Mouse (Mus musculus) brain, adult 2 months (tissue): ENCODE results near the gene Stkld1.
"Not testable (repeated sequence)": the region's sequence is repeated elsewhere in the genome, so short reads cannot be mapped to it uniquely, and the experiment has no call there.

Experiments
- DNase-seq: peaks from one replicate; pipeline ENCODE4 v3.0.0; 2011; ENCODE audit warnings: low read depth, low spot score

Stkld1 gene

DNA sequence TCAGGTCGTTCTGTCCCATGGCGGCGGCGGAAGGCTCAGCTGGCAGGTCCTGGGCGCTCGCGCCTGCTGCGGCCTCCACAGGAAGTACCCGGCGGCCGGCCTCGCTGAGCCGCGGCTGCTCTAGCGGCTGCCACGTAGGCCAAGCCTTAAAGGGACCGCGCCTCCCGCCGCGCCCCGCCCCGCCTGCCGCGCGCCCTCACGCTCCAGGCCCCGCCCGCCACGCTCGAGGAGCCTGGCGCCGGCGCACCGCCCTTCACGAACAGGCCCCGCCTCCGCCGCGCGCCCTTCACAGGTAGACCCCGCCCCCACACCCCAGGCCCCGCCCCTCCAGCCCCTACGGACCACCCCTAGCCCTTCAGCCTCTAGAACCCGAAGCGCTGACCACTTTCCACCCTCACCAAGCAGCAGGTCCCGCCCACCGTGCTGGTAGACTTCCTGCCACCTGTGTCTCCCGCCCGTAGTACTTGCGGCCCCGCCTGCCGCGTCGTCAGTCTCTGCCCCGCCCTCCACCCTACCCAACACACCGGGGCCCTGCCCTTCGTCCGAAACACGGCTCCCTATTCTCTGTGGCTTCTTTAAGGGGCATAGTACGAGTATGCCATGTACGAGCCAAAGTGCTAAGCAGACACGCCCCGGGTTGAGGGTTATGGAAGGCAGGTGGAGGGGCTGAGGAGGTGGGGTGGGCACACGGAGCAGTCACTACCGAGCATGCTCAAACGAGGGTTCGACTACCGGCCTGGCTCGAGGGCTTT is at the start of gene Stkld1, which contains the start of gene Surf4:
TSS of gene Stkld1 (plus strand) at position 744 of the 752 bp plus-strand sequence.
TSS of gene Surf4 (minus strand) at position 625 of the 752 bp plus-strand sequence.
- DNase-seq, result peak; percentile 96

- DNase-seq, result not testable (repeated sequence)
These were observed 48.3 kb upstream of the Stkld1 start for GRCm38 (mm10) chr2:26885541-26885940.

DNA sequence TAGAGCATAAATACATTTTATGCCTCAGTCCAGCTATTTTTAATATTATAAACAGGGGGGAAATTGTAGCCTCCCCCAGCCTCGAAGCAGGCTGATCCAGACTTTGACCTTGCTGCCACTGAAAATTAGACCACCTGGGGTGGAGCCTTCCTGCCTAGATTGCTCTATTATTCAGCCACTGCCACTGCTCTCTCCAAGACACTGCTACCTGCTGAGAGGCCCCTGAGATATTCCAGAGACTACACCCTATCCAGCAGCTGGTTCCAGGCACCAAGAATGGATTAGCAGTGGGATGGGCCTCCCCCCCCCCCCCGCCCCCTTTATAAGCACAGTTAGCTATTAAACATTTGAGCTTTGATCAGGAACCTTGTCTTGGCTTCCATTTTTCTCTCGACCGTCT is 47.7 kb upstream of the Stkld1 start:
- not testable (repeated sequence) for DNase-seq

DNA sequence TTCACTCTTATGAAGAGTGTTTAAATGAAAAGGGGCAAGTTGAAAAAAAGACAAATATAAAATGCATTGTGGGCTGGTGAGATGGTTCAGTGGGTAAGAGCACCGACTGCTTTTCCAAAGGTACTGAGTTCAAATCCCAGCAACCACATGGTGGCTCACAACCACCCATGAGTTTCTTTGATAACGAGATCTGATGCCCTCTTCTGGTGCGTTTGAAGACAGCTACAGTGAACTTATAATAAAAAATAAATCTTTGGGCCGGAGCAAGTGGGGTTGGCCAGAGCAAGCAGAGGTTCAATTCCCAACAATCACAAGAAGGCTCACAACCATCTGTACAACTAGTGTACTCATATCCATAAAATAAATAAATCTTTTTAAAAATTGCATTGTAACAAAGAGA is 37.9 kb upstream of the Stkld1 start:
- no peak for DNase-seq

DNA sequence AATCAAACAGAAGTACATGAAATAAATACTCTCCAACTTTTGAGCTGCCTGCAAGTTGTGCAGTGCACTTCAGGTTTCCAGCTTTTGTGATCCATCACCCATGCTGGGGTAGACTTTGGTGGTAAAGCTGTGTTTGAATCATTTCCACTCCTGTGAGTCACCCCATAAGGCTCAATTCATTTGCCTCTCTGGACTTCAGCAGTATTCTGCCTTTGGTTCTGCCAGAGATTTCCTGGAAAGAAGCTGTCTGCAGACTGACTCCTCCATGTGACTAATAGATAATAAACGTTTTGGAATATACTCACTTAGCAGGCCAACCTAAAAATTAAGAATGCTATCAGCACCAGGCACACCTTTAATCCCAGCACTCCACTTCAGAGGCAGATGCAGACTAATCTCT is 33.1 kb upstream of the Stkld1 start:
- no peak for DNase-seq

DNA sequence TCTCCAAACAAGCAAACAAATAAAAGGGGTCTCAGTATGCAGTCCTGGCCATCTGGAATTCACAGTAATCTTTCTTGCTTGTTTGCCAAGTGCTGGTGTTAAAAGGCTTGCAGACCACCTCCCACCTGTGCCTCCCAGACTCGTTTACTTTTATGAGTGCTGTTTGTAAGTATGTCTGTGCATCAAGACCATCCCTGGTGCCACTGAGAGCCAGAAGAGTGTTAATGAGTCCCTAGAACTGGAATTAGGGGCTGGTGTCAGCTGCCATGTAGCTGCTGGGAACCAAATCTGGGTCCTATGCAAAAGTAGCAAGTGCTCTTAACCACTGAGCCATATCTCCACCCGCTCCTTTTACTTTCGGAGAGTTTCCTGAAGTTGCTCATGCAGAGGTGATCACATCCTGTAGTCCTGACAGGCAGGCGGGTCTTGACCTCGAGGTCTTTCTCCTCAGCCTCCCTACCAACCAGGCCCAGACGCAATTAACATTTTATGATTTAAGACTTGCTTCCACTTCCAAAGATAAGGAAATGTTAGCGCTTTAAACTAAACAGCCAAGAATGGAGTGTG is 31.9 kb upstream of the Stkld1 start:
- no peak for DNase-seq

DNA sequence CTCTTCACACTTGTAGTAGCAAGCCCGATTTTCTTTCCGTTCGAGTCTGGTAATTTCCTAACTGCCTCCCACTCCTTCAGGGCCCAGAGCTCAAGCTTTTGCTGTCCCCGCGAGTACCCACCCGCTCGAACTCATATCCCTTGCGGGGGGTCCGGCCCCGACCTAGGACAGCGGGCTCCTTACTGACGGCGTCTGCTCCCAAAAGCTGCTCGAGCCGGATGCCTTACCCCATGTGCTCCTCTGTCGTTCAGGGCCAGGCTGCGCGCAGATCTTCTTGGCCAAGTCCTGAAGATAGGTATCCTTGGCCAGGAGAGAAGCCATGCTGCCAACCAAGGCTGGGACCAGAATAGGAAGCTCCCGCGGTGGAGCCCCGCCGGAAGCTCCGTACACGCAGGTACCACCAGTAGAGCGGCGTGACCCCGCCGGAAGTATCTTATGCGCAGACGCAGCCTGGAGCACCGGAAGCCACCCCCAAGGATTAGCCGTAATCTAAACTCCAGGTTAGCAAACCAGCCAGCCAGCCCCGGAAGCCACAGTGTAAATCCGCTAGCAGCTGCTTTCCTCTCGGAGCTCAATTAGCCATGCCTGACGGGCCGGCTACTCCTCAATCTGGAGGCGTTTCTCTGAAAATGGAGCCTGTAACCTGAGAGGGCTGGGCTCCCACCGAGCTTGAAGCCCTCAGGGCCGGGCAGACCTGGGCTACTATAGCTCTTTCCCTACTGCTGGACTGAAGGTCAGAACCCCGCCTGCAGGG is 31.2 kb upstream of the Stkld1 start, which contains the start of gene Surf6:
TSS of gene Surf6 (minus strand) at position 413 of the 754 bp plus-strand sequence.
- DNase-seq, result peak; percentile 99

DNA sequence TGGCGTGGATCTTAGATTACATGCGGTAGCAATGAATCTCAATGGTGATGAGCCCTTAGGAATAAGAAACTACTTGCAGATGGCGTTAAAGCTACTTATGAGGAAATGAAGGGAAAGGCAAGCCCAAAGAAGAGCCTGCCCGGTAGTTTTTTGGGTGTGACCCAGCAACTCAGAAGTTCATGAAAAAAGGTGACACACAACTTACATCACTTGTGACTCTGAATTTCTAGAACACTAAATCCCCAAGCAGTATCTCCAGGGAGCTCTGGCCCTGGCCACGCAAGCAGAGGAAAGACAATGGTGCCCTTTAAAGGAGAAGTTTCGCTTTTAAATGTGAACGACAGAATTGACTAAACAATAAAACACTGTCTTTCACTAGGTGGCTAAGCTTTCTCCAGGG is 30.5 kb upstream of the Stkld1 start:
- no peak for DNase-seq

DNA sequence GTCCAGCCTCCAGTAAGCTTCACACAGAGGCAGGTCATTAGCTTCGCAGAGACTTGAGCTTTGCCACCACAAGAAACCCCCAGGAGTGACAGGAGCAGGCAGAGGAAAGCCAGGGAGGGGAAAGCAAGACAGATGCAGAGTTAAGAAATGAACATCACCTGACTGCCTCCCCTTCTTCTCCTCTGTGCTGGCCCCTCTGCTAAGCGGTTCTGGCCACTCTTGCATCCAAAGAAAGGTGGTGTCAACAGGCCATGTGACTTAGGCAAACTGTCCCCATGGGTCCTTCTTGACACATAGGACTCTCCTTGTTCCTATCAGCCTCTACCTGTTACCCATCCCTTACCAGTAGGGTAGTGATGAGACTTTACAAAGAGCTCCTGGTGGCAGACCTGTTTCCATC is 27.9 kb upstream of the Stkld1 start:
- DNase-seq, result no peak

GRCm38 (mm10) chr2:26906431-26906830 is 27.4 kb upstream of the Stkld1 start:
- no peak for DNase-seq

- peak; percentile 57 for DNase-seq
These were observed 26.7 kb upstream of the Stkld1 start for GRCm38 (mm10) chr2:26907109-26907508.

GRCm38 (mm10) chr2:26908710-26909386 is 25.0 kb upstream of the Stkld1 start:
- no peak for DNase-seq

GRCm38 (mm10) chr2:26909387-26909784 is 24.5 kb upstream of the Stkld1 start:
- DNase-seq, result no peak

GRCm38 (mm10) chr2:26910124-26910993 is 23.5 kb upstream of the Stkld1 start, which contains the start of the genes Med22 and Rpl7a:
Med22 (minus strand) TSS chr2:26910677.
Rpl7a (plus strand) TSS chr2:26910764.
- peak; percentile 99 for DNase-seq

DNA sequence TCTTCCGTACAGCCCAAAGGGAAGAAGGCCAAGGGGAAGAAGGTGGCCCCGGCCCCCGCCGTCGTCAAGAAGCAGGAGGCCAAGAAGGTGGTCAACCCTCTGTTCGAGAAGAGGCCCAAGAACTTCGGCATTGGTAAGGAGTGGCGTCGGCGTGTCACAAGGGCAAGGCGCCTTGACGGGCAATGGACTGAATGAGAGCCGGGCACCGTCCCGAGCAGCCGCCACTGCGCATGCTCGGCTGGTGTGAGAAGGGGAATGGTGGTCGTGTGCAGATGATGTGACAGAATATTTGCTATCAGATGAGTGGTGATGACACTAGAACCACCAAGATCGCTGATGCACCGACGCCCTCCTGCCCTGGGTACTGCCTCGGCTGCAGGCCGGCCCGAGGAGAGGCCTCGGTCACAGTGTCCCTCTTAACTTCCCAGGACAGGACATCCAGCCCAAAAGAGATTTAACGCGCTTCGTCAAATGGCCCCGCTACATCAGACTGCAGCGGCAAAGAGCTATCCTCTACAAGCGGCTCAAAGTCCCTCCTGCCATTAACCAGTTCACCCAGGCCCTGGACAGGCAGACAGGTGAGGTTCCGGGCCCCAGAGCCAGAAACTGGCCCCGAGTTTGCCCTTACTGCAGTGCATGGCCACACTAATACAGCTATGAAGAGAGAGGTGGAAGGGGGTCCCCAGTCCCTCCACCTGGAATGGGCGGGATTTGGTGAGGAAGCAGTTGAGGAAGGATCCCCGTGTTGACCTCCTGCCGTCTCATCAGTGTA is 22.7 kb upstream of the Stkld1 start:
- DNase-seq, result peak; percentile 55

DNA sequence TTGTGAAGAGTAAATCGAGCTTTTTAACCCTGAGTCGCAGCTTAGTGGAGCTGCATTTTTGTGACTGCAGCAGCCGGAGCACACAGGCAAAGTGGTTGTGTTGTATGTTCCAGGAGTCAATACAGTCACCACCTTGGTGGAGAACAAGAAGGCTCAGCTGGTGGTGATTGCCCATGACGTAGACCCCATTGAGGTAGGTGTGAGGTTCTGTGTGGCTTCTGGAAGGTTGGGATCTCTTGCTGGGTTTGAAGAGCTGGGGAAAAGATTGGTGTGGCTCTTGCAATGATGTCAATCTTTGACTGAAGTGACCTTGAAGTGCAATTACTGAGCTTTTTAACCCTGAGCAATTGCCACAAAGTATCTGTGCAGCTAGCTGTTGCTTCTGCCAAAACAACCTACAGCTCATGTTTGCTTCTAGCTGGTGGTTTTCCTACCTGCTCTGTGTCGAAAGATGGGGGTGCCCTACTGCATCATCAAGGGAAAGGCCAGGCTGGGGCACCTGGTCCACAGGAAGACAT is 21.5 kb upstream of the Stkld1 start:
- DNase-seq, result no peak

DNA sequence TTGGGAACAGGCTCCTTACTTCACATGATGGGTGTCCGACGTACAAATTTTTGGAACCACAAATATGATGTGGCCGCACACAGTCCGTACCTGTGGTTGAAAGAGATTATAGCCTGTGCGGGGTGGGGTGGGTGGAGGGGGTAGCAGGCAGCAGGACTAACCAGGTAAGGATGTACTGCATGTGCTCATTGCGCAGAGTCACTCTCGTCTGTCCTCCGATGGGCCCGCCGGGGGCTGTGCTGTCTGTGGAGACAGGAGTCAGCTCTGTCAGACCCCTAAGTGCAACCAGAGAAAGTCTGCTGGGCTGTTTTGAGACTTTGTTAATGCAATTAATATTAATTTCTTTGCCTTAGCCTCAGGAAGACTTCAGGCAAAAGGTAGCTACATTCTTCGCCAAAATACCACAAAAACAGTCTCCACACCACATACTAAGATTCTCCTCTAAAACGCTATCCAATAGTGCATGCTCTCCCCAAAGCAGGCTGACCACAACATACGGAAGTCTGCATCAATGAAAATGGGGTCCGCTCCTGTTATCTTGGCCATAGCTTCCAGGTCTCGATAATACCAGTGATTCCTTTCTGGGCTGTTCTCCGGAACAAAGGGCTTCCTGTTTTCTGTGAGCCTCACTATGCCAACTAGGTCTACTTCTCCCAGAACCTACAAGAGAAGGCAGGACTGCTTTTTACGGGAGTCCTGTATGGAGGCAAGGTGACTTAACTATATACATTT is 20.3 kb upstream of the Stkld1 start:
- no peak for DNase-seq

DNA sequence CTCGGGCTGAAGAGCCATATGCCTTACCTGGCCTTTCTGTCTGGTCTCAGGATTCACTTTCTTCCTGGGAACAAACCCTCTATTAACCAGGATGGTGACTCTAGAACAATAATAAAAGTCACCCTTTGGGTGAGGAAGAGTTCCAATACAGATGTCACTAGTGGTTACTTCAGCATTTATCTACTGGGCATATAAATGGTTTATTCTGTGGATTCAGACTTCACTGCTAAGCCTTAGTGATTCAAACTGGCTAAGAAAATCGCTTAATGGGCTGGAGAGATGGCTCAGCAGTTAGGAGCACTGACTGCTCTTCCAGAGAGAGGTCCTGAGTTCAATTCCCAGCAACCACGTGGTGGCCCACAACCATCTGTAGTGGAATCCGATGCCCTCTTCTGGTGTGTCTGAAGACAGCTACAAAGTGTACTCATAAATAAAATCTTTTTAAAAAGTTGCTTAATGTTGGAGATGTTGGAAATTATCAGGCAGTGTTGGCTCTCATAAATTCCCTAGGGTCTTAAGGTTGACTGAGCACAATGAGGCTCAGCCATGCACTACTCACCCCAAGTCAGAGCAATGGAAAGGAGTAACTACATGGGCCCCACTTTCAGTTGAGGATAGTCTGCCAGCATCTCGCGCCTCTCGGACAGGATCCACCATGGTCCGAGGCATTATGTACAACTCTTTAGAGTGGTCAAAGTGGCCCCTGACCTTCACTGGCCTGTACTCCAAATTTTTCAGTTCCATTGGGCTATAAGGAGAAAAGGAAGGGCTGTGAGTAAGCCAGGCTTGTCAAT is 19.5 kb upstream of the Stkld1 start:
- no peak for DNase-seq
